In genomic region chr3:34198228-34198627, GRCm38 (mm10) we compare ENCODE assay signal across 8 mouse cellular contexts.
DNase-seq lines count a peak whose midpoint lies in the region; ATAC-seq and TF ChIP-seq lines count a peak whose summit lies in the region.

No protein-coding gene starts in this region.

- H3K9ac ChIP-seq in forebrain, embryonic 12.5 days = no peak overlapping the region
- no peak overlapping the region for H3K9ac ChIP-seq in midbrain, postnatal 0 days (replicated peaks; ENCODE audit: low read length, poor library complexity, severe bottlenecking)

- peaks cover 3% of the 10 kb centered on the region; the same call in 1 of the 2 replicates for H3K4me1 ChIP-seq in E14TG2a.4 (replicated peaks; ENCODE audit: low read depth, low read length)
- H3K4me1 ChIP-seq in forebrain, embryonic 12.5 days = peaks cover 29% of the 10 kb centered on the region
- peaks cover 27% of the 10 kb centered on the region; the same call in 1 of the 2 replicates for H3K4me1 ChIP-seq in hindbrain, embryonic 10.5 days (replicated peaks)
- no peaks in the 10 kb centered on the region for H3K4me1 ChIP-seq in midbrain, postnatal 0 days (ENCODE audit: insufficient read depth, low read length)

- no peaks in the 10 kb centered on the region for H3K9me3 ChIP-seq in E14TG2a.4 (ENCODE audit: low read length)
- no peaks in the 10 kb centered on the region for H3K9me3 ChIP-seq in forebrain, embryonic 12.5 days
- no peaks in the 10 kb centered on the region for H3K9me3 ChIP-seq in hindbrain, embryonic 10.5 days
- no peaks in the 10 kb centered on the region for H3K9me3 ChIP-seq in midbrain, postnatal 0 days (ENCODE audit: low read length)

- peak; percentile 44; the same call in 1 of the 2 replicates for ATAC-seq in forebrain, embryonic 12.5 days (ENCODE audit: low FRiP score)
- ATAC-seq in midbrain, postnatal 0 days (ENCODE audit: low FRiP score) = peak; percentile 17; the same call in 1 of the 2 replicates
- no peak for ATAC-seq in activated CD4-positive, CD25-positive, alpha-beta regulatory T cell, adult 4 months

- H3K27me3 ChIP-seq in E14TG2a.4 (ENCODE audit: insufficient read depth, low read length) = peaks cover 9% of the 10 kb centered on the region
- H3K27me3 ChIP-seq in forebrain, embryonic 12.5 days = peaks cover 8% of the 10 kb centered on the region
- H3K27me3 ChIP-seq in hindbrain, embryonic 10.5 days (ENCODE audit: insufficient read depth, poor library complexity, severe bottlenecking) = peaks cover 11% of the 10 kb centered on the region
- H3K27me3 ChIP-seq in midbrain, postnatal 0 days (ENCODE audit: insufficient read depth, low read length) = peaks cover 4% of the 10 kb centered on the region; the same call in 1 of the 2 replicates

- peak overlapping the region; percentile 47 for H3K4me2 ChIP-seq in forebrain, embryonic 12.5 days
- peak overlapping the region; percentile 18; the same call in 1 of the 2 replicates for H3K4me2 ChIP-seq in midbrain, postnatal 0 days (ENCODE audit: low read depth, low read length, poor library complexity, severe bottlenecking)

- 30% methylated on average over 8 of the region's 8 CpGs for WGBS in forebrain, embryonic 12.5 days
- WGBS in hindbrain, embryonic 10.5 days = 31% methylated on average over 8 of the region's 8 CpGs
- WGBS in midbrain, postnatal 0 days = 40% methylated on average over 8 of the region's 8 CpGs

- no peak overlapping the region for H3K4me3 ChIP-seq in E14TG2a.4 (replicated peaks; ENCODE audit: low read length)
- H3K4me3 ChIP-seq in forebrain, embryonic 12.5 days (replicated peaks) = peak overlapping the region; percentile 21
- no peak overlapping the region for H3K4me3 ChIP-seq in hindbrain, embryonic 10.5 days
- peak overlapping the region; percentile 17; the same call in 1 of the 2 replicates for H3K4me3 ChIP-seq in midbrain, postnatal 0 days (ENCODE audit: low read depth, low read length)

- H3K27ac ChIP-seq in forebrain, embryonic 12.5 days = no peak overlapping the region
- H3K27ac ChIP-seq in hindbrain, embryonic 10.5 days = no peak overlapping the region
- H3K27ac ChIP-seq in midbrain, postnatal 0 days (ENCODE audit: low read depth, low read length) = no peak overlapping the region

- no peaks in the 10 kb centered on the region for H3K36me3 ChIP-seq in E14TG2a.4 (ENCODE audit: insufficient read depth, low read length)
- no peaks in the 10 kb centered on the region for H3K36me3 ChIP-seq in forebrain, embryonic 12.5 days (replicated peaks)
- no peaks in the 10 kb centered on the region for H3K36me3 ChIP-seq in hindbrain, embryonic 10.5 days
- no peaks in the 10 kb centered on the region for H3K36me3 ChIP-seq in midbrain, postnatal 0 days (ENCODE audit: insufficient read depth, low read length)

- peak; percentile 36 for DNase-seq in 3134 (ENCODE audit: extremely low read depth, insufficient read length, low spot score)
- peak; percentile 61 for DNase-seq in hindbrain, embryonic 10.5 days (ENCODE audit: low spot score)
- DNase-seq in layer of hippocampus, postnatal 25 days (ENCODE audit: extremely low spot score in 1 of 2, low spot score in 1 of 2) = peak; percentile 27 to 42
- peak; percentile 53 for DNase-seq in midbrain, postnatal 0 days (ENCODE audit: low spot score)
- DNase-seq in spleen, adult 18-20 months = no peak

- TF ChIP-seq CTCF in E14TG2a.4 (conservative IDR thresholded peaks at IDR 0.05; ENCODE audit: low read length) = 0 out of 2 replicates have a peak, but pooled peaks have one; percentile 12
- peak; percentile 70 for TF ChIP-seq CTCF in midbrain, postnatal 0 days (IDR thresholded peaks at IDR 0.05)

Comparison
In these comparisons a context has a peak if more than half of its experiments do, and no peak if none do; other contexts are left out.
1. DNase-seq: peak in 3134 (single experiment), hindbrain, embryonic 10.5 days (single experiment), layer of hippocampus, postnatal 25 days (2 of 2) and midbrain, postnatal 0 days (single experiment); none in spleen, adult 18-20 months (0 of 2).
2. H3K4me3 ChIP-seq: peak in forebrain, embryonic 12.5 days (single experiment) and midbrain, postnatal 0 days (single experiment); none in E14TG2a.4 (single experiment) and hindbrain, embryonic 10.5 days (single experiment).